Mouse (Mus musculus): ENCODE data around the gene Lingo1.

DNA sequence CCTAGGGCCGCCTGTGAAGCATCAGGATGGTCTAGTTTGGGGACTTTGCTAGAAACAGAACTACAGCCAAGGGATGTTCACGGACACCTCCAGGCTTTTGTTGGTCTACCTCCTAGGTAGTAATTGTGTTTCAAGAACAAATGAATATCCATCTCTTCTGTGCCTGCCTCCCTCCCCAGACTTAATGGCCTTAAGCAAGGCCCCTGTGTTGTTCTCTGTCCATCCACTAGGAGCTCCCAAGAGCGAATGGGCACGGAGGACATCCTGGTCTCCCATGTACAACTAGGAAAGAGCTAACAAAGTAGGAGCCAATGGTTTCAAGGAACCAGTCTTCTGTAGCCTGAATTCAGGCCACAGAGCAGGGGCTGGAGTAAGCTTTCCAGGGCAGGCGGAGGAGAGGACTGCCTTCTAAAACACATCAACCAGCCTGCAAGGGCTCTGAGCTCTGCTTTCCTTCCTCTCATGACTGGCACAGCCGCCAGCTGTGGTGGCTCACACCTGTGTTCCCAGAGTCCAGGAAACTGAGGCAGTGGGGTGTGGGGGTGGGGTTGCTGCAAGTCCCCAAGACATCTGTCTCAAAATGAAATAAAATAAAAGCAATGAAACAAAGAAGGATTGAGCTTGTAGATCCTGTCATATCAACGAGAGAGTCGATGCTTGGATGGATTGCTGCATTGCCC lies 157.9 kb downstream of the Lingo1 start:
- TF ChIP-seq POLR2A (IDR thresholded peaks at IDR 0.05; ENCODE audit: low read depth, low read length), result no peak
- TF ChIP-seq CTCF (IDR thresholded peaks at IDR 0.05; ENCODE audit: extremely low read depth, insufficient read length, insufficient replicate concordance, low read depth, low read length), result peak; percentile 49; the same call in 1 of the 2 replicates
